Mouse (Mus musculus) left cerebral cortex, adult 18-20 months (tissue): Measurements from ENCODE around the gene Prkrip1. TPM values are rescaled to one million over a fixed set of nuclear protein-coding genes. Genes with fewer than 3 reads are reported as not detected.
A peak's percentile ranks its signal among the peaks of the same experiment; 100 is the strongest.

Experiments used
- DNase-seq, 2 experiments: peaks; one replicate each; pipeline ENCODE4 v3.0.0; 2021 to 2022; ENCODE audit warnings: low spot score in 2 of 2, mixed read lengths in 1 of 2
- long read RNA-seq, 2 experiments: library from polyadenylated mRNA; stranded (forward); transcript quantifications; one replicate each; pipeline ENCODE4 v2.0.0; 2021
- total RNA-seq, 2 experiments: library from RNA; stranded (reverse); gene quantifications; 2 replicates each; pipeline ENCODE4 v1.2.3; 2021

Prkrip1 gene
- 10 to 100 TPM; 36.2 to 40.7 TPM for total RNA-seq
- long read RNA-seq, experiment 1, transcript Prkrip1-204 (6 exons, 3,893 nt): major isoform, 28 of 43 reads
- long read RNA-seq, experiment 1, partial matches to known transcripts: 4 of 43 reads
- long read RNA-seq, experiment 1, other reads (novel, unspliced or antisense): 11 of 43 reads
- long read RNA-seq, experiment 2, transcript Prkrip1-204 (6 exons, 3,893 nt): major isoform, 29 of 36 reads
- long read RNA-seq, experiment 2, partial matches to known transcripts: 2 of 36 reads
- long read RNA-seq, experiment 2, other reads (novel, unspliced or antisense): 5 of 36 reads

DNA sequence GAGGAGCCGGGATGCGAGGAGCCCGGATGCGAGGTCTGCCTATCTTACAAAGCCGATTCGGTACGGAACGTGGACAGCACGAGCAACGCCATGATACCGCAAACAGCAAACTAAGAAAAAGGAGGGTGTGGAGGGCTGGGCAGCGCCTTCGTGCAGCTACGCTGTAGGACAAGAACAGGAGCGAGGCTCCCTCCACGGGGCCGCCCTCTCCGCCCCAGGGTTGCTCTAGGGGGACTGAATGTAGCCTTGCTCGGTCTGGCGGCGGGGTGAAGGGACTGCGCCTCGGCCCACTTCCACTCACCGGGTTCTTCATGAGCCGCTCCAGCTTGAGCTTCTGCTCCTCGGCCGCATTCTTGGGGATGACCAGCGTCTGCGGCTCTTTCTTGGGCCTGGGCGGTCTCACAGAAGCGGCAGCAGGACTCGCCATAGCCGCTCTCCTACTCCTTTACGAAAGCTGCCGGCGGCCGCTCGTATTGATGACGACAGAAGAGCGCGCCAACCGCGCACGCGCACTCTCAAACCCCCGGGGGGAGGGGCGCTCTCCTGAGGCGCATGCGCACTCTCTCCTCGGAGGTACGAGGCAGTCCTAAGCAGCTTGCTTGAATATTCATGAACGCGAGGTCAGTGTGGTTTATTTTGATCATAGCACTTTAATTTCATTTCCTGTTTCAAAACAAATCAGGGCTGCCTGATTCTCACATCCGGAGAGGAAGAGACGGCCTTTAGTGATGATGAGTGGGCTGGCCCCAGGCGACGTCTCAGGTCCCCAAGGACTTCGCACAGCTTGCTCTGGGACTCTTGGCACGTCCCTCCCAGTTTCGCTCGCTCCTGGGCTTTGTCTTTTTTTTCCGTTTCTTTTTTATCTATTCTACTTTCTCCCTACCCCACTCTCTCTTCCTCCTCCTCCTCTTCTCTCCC lies at the start of gene Prkrip1:
TSS of gene Prkrip1 (minus strand) at position 490 of the 918 bp plus-strand sequence.
- DNase-seq: peak; percentile 91 to 92

DNA sequence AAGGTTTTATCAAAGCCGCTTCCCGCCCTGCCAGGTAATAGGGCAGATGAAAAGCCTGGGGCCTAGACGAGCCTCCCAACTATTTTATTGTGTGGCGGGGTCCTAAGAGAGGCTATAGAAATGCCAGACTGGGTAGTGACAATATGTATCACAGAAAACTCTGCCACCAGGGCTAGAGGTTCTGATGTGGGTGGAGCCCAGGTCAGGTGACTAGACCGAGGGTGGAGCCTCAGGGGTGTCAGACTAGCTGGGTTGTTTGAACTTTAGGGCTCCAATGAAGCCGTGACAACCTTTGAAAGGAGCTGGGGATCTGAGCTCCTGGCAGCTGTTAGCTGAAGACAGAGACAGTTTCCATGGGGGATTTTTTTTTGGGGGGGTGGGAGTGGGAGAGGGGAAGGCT lies 49.7 kb upstream of the Prkrip1 start:
- DNase-seq: no peak

DNA sequence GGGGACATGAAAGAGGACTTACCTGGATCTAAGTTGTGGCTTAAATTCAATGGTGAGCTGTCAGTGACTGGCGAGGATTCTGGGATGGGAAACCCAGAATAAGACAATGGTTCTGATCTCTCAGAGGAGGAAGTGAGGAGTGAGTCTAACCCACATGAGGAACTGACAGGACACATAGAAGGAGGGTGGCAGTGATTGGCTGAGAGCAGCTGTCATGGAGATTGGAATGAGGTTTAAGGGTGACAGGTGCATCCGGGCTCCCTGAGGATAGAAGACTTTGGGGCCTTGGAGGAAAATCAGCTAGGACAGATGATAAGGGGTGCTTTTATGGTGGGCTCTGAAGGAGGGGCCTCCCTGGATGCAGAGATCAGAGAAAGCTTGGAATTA lies 47.7 kb upstream of the Prkrip1 start, which contains the start of gene Sh2b2:
TSS of gene Sh2b2 (minus strand) at position 105 of the 387 bp plus-strand sequence.
- no peak for DNase-seq

DNA sequence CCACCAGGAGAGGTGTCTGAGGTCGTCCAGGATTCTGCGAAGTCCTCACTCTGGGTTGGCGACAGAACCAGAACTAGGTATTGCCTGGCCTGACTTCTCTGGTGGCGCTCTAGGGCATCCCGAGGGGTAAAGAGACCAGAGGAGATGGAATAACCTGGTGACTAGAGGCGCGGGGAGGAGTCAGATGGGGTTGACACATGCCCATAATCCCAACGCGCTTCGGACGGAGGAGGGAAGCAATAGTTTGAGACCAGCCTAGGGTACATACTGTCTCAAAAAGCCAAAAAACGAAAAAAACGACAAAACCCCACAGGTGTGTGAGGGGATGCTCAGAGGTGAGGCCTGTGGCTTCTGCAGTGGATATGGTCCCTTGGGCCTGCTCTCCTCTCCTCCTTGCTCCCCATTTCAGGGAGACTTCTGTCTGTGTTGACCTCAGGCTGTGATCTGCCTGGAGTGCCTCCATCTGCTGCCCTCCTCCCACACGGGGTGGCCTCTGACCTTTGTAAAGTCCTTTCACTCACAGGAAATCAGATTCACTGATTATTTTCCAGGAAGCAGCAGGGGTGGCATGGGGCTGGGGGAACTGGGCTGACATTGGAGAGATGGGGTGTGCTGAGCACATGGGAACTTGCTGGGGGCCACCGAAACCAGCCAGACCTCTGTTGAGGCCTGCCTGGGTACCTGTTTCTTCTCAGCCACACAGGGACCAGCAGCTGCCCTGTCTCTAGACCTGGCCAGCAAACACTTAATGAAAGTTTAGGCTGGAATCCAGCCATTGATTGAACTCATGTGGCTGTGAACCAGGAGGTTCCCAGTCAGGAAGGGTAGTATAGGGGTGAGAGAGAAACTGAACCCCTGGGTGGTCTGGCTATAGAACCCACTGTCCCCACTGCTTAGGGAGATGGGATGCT lies 47.0 kb upstream of the Prkrip1 start:
- DNase-seq: no peak

DNA sequence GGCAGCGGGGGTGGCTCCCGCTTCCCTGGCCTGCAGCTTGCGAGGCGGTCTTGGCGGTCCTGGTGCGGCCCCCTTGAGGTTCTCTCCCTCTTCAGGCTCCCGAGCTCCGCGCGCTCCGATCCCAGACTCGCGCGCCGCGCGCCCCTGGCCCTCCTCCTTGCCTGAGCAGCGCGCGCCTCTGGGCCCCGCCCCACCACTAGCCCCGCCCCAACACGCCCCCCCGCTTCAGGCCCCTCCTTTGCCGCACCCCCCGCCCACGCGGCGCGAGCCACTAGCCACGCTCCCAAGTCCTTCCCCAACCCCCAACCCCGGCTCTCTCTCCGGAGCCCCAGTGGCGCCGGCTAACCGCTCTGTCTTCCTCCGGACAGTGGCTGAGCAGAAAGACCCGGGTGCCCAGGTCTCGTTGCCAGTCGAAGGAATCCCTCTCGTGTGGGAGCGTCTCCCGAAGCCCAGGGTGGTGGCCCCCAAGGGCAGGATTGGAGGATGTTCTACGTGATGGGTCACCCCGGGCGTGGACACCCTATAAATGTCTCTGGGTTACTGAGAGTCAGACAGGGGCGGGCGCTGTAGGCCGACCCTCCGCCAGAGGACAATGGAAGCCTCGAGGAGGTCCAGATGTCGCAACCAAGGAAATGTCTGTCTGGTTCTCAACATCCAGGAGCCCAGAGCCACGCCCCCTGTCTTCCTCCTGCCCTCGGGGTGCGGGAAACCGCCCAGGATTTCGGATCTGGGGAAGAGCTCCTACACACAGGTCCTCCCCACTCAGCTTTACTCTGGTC lies 46.2 kb upstream of the Prkrip1 start:
- peak; percentile 90 for DNase-seq

DNA sequence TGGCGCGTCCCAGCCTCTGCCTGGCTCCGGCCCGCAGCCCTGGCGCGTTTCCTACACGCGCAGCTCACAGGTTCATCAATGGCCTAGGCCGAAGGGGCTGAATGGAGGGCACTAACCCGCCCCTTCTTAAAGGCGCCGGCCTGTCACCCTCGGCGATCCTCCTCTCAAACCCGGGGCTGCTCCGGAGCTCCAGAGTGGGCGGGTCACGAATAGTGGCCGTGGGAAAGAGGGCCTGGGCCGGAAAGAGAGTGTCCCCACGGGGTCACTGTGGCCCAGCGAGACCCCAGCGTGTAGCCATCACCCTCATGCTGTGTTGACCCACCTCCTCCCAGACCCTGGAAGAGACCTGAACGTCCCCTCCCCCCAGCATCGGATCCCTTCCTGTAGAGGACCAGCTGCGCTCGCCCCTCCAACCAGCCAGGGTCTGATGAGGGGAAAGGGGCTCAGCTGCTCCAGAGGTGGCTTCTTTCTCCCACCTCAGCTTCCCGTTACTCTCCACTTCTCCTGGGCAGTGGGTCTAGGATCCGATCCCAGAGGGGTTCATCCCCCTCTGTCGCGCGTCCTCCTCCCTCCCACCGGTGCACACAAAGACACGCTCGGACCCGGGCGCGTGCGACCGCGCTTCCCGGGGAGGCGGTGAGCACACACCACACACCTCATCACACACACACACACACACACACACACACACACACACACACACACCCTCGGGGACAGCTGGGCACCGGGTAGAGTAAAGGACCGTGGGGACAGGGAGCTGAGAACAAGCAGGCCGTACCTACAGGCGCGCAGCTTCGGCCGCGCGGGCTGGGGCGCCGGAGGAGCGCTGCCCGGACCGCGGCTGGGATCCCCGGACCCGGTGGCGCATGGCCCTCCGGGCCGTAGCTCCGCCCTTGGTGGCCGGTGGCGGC lies 45.3 kb upstream of the Prkrip1 start:
- DNase-seq: peak; percentile 15 to 28

DNA sequence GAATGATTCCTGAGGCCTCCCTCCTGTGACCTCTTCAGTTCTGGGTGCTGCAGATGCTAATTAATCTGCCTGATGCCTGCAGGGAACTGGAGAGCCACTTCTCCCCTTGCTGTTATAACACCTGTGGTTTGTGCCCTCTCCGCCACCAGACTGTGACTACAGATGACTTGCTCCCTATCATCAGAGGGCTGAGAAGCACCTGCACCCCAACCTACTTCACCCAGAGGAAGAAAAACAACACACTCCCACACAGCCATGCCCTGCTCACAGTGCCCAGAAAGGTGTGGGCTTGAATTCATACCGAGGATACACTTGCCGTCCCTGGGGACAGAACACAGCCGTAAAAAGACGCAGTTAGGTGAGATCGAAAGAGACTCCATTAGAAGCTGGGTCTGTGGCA lies 42.4 kb upstream of the Prkrip1 start:
- DNase-seq: no peak

DNA sequence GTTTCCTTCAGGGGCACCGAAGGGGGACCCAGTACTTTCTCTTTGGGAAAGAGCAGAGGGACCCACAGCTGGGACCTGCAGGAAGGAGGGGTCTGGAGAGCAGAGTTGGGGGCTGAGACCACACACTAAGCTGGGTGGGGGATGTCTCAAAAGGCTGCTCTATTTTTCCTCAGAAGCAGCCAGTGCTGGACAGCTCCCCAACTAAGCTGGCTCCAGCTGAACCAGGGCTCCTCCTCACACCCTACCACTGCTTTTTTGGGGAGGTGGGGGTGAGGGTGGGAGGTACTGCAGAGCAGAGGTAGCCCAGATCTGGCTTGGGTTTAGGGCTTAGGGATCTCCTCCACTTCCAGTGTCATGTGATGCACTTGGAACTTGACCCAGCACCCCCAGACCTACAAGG lies 41.6 kb upstream of the Prkrip1 start:
- DNase-seq: no peak

DNA sequence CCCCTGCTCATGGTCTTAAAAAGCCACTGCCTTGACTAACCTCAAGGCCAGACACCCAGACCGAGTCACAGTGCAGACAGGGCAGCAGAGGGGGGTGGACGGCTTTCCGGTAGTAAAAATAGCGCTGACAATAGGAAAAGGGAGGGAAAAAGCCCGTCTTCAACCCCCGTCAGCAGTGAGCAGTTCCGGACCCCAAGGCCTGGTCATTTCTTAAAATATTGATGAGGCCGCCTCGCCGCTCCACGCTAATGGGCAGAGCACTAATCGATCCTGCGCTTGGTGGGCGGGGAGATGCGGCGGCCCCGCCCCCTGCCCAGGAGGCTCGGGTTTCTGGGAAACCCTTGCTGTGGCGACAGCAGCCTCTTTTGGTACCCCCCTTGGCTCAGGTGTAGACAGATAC lies 38.8 kb upstream of the Prkrip1 start:
- no peak for DNase-seq

DNA sequence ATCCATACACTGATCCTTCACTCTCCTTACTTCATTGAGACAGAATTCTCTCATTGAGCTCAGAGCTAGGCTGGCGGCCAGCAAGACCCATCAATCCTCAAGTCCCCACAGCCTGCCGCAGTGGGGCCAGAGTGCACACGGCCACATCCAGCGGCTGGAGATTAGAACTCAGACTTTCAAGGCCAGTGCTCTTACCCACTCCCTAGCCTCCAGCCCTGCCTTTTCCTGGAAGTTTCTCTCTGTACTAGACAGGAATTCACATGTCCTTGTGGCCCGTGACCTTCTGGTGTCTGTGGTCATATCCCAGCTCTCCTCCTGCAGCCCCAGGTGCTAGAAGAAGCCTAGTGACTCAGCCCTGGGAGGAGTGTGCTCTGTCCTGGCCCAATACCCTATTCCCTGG lies 37.8 kb upstream of the Prkrip1 start:
- DNase-seq: no peak

DNA sequence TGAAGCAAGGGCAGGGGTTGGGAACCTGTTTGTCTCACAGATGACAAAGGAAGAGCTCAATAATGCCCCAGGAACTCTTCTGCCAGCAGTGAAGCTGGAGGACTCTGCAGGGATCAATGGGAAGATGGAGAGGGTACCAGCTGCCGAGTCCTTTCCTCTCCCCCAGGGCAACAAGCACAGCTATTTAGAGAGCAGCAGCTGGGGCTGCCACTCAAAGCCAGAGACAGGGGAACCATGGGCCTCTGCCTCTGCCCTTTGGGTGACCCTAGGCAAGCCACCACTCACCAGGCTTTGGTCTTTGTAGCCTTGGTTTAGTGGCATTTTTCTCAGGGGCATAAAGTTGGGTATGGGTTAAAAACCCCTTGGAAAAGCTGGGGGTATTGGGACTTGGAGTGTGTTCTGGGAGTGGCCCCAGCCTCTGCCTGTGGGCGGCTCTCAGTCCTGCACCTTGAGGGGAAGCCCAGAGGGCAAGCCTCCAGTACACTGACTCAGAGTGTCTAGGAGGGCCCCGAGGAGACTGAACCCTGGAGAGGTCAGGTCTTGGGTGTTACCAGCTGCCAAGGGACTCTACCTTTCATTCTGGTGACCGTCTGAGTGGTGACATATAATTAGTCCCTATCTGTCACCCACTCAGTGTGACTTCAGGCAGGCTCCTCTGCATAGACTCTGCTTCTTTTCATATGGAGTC lies 31.7 kb upstream of the Prkrip1 start:
- no peak for DNase-seq

DNA sequence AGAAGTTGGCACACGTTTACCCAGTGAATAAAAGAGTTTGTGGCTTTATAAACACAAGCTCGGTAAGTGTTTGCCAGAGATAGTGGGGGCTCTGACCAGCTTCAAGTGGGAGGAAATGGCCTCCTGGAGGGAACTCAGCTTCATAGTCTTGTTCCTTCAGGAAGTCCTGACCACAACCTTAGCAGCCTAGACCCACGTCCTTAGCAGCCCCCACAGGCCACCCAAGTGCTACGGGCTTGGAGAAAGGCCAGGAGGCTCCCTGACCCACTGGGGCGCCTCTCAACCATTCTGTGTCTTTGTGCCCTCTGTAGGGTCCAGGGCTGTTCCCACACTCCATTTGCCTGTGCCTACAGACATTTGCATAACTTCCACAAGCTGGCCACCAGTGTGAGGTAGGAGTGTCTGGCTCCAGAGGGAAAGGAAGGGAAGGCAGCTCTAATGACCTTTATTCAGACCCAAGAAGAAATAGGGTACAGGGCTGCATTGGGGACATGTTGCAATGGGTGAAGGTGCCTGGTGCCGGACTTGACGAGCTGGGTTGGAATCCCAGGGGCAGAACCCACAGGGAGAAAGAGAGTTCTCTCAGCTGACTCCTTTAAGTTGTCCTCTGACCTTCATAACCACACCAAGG lies 27.6 kb upstream of the Prkrip1 start:
- no peak for DNase-seq

DNA sequence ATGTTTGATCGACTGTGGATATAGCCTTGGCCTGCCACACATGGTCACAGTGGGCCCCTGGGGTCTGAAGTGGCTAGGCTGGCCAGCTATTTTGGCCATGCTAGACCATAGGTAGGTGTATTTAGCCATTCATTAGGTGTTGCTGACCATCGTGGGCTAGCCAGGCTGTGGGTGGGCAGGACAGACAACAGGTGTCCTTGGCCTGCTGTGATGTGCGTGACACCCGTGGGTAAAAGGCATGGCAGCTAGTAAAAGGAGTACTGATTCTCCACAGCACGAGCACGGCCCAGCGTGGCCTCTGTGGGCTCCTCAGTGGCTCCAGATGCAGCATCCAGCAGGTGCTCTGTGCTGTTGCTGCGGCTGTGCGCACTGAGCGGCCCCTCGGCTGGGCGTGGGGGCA lies 19.8 kb upstream of the Prkrip1 start:
- DNase-seq: no peak

DNA sequence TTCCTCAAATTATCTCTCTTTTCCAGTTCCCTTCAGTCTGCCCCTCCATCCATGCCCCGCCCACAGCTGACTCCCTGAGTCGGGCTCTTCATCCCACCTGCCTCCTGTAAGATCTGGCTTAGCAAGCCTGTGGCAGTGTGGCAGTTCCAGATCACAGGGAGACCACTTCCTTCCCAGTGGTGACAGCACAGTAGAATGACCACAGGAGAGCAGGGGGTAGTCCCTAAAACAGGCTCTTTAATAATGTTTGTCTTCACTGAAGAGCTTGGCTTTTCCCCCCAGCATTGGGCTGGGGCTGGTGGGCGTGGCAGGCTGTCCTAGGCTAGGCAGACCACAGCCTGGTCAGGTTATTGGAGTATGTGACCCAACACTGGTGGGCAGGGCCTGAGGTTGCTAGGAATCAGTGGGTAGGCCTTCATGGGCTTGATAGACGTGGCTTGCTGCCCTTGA lies 19.2 kb upstream of the Prkrip1 start:
- no peak for DNase-seq

DNA sequence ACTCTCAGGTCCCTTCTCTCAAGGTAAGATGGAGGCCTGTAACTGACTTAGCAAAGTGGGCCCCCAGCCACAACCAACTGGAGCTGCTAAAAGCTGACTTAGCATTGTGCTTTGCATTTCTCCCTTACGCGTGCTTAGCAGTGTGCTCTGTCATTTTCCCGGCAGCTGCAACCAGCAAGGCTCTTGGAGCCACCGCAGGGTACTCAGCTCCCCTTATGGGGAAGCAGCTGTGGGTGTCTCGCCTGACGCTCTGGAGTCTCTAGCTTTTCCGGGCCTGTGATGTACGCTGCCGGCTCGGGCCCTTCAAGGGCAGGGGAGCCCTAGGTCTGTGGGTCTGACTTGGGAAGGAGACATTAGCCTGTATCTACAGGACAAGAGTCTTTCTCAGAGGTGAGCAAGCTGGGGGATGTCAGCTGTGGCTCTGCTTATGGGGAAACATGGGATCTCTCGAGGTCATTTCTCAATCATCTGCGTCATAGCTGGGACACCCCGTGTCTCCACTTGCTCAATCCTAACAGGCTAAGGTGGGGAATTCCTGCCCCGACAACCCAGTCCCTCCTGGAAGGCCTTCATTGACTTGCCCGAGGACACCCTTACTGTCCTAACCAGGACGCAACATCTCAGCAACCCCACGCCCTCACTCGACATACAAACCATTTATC lies 18.4 kb upstream of the Prkrip1 start:
- no peak for DNase-seq

DNA sequence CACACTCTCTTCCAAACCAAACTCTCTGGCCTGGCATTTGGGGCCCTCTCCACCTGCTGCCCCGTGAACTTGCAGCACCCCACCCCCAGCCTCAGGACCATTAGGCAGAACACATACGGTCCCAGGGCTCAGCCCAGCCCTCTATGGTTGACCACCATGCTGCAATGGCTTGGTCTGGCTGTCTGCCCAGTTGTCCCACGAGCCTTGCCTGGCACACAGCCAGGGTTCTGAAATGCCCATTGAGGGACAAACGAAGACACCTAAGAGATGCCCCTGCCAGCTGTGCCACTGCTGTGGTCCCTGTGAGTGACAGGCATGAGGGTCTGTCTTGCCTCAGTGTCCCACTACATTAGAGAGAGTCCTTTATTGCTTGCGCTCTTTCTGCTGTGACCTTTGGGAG lies 17.2 kb upstream of the Prkrip1 start:
- DNase-seq: no peak

DNA sequence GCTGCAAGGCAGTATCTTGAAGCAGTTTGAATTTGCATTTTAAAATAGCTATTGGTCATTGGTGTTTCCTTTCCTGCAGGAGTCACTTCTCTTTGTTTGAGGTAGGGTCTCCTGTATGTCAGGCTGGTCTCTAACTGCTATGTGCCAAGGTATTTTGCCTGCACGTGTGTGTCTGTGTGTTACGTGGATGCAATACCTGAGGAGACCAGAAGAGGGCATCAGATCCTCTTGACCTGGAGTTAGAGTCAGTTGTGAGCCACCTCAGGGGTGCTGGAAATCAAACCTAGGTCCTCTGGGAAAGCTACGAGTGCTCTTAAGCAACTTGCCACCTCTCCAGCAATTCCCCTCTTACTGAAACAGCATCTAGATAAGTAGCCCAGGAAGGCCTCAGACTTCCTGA lies 16.4 kb upstream of the Prkrip1 start:
- DNase-seq: no peak

DNA sequence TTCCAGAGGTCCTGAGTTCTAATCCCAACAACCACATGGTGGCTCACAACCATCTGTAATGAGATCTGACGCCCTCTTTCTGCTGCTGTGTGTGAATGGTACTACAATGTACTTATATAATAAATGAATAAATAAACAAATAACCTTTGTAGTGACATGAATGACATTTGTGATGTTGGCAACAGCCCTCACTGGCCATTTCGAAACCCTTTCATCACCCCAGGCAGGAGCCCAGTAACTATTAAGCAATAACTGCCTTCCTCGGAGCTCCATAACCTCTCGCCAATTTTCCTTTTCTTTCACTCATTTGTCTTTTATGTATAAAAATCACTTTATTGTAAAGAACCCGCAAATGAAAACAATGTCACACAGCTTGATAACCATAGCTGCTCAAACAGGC lies 15.0 kb upstream of the Prkrip1 start:
- DNase-seq: no peak
